Mouse (Mus musculus) layer of hippocampus, postnatal 10 days (tissue): ENCODE results near the gene Ppp1r15b. TPM values are rescaled to one million over a fixed set of nuclear protein-coding genes. Genes with fewer than 3 reads are reported as not detected.

Source experiments
- DNase-seq, 2 experiments: peaks; one replicate each; pipeline ENCODE4 v3.0.0; 2021; ENCODE audit warnings: low spot score in 2 of 2
- total RNA-seq, 2 experiments: library from RNA; stranded (reverse); gene quantifications; 2 replicates each; pipeline ENCODE4 v1.2.3; 2021

Gene Ppp1r15b
- total RNA-seq, 2 experiments from 2014 or later = 44.5 to 45.0 TPM

- peak; percentile 63 to 70 for DNase-seq
These were observed 57.2 kb downstream of the Ppp1r15b start for GRCm38 (mm10) chr1:133187948-133188680.

- DNase-seq = no peak
These were observed 57.8 kb downstream of the Ppp1r15b start for GRCm38 (mm10) chr1:133188719-133189118.

Other genes starting within 250 kb of the Ppp1r15b start
- 10 to 100 TPM; 93.0 to 99.9 TPM for gene Mdm4, start 100.6 kb upstream of the Ppp1r15b start, total RNA-seq
- 10 to 100 TPM; 27.1 to 28.0 TPM for gene Pik3c2b, start 85.5 kb upstream of the Ppp1r15b start, total RNA-seq
- gene Plekha6, start 33.1 kb downstream of the Ppp1r15b start, total RNA-seq = 10 to 100 TPM; 54.8 to 65.7 TPM
- gene Golt1a, start 178.7 kb downstream of the Ppp1r15b start, total RNA-seq = not detected
- gene Kiss1, start 190.7 kb downstream of the Ppp1r15b start, total RNA-seq = under 1 TPM in 1 of 2 experiments, not detected in 1; 0.59 TPM
- under 1 TPM in 1 of 2 experiments, not detected in 1; 0.37 TPM for gene Ren1, start 219.4 kb downstream of the Ppp1r15b start, total RNA-seq
- 1 to 10 TPM; 5.3 to 7.3 TPM for gene Etnk2, start 232.4 kb downstream of the Ppp1r15b start, total RNA-seq